Mouse (Mus musculus) adrenal gland, postnatal 14 days (tissue): ENCODE measurements at regions not wholly inside any gene's neighbourhood (a gene's known extent, or its start where the extent isn't known, plus 50 kb on each side); places are given as distances from the start of the nearest gene placed in this dataset.

Experiments
- DNase-seq: peaks from one replicate; pipeline ENCODE4 v3.0.0; 2021; ENCODE audit warnings: mixed read lengths

- DNase-seq: peak; percentile 45
These were observed 93.9 kb upstream of the Arntl start for GRCm38 (mm10) chr7:113113266-113113893.

- DNase-seq: no peak
These were observed 89.7 kb upstream of the Arntl start for GRCm38 (mm10) chr7:113117599-113117998.

- peak; percentile 29 for DNase-seq
These were observed 85.3 kb upstream of the Arntl start for GRCm38 (mm10) chr7:113121911-113122319.

GRCm38 (mm10) chr7:113126010-113126409 is 81.3 kb upstream of the Arntl start:
- DNase-seq: no peak

GRCm38 (mm10) chr7:113130552-113130951 is 76.7 kb upstream of the Arntl start:
- no peak for DNase-seq

GRCm38 (mm10) chr7:113131945-113132538 is 75.2 kb upstream of the Arntl start:
- peak; percentile 82 for DNase-seq

GRCm38 (mm10) chr7:113133891-113134290 is 73.4 kb upstream of the Arntl start:
- no peak for DNase-seq

- DNase-seq: no peak
These were observed 67.2 kb upstream of the Arntl start for GRCm38 (mm10) chr7:113140011-113140438.

GRCm38 (mm10) chr7:113141846-113142683 is 65.2 kb upstream of the Arntl start:
- no peak for DNase-seq

- peak; percentile 87 for DNase-seq
These were observed 63.7 kb upstream of the Arntl start for GRCm38 (mm10) chr7:113143552-113143951.

GRCm38 (mm10) chr7:113145046-113145445 is 62.2 kb upstream of the Arntl start:
- no peak for DNase-seq

GRCm38 (mm10) chr7:113146108-113146507 is 61.2 kb upstream of the Arntl start:
- DNase-seq: no peak

GRCm38 (mm10) chr7:113146526-113146925 is 60.7 kb upstream of the Arntl start:
- no peak for DNase-seq

GRCm38 (mm10) chr7:113147391-113148332 is 59.6 kb upstream of the Arntl start:
- DNase-seq: peak; percentile 50

- no peak for DNase-seq
These were observed 58.6 kb upstream of the Arntl start for GRCm38 (mm10) chr7:113148700-113149099.

- no peak for DNase-seq
These were observed 57.2 kb upstream of the Arntl start for GRCm38 (mm10) chr7:113149966-113150470.

GRCm38 (mm10) chr7:113150789-113151188 is 56.5 kb upstream of the Arntl start:
- peak; percentile 31 for DNase-seq

GRCm38 (mm10) chr7:113151499-113151898 is 55.8 kb upstream of the Arntl start:
- peak; percentile 74 for DNase-seq

GRCm38 (mm10) chr7:113153386-113153785 is 53.9 kb upstream of the Arntl start:
- peak; percentile 33 for DNase-seq

GRCm38 (mm10) chr7:113154066-113154465 is 53.2 kb upstream of the Arntl start:
- DNase-seq: no peak

GRCm38 (mm10) chr7:113156366-113156765 is 50.9 kb upstream of the Arntl start:
- DNase-seq: no peak
